Mouse (Mus musculus): ENCODE measurements around the gene Nlrp4f.

Nlrp4f gene

GRCm38 (mm10) chr13:65205877-65206276 lies at the start of gene Nlrp4f:
Nlrp4f (minus strand) TSS chr13:65205977.
- DNase-seq (ENCODE audit: low read depth, low spot score), result peak; percentile 41

- DNase-seq (ENCODE audit: low read depth, low spot score), result peak; percentile 37
Measured at GRCm38 (mm10) chr13:65243273-65243672, 37.5 kb upstream of the Nlrp4f start.

GRCm38 (mm10) chr13:65242319-65242787 lies 36.6 kb upstream of the Nlrp4f start:
- DNase-seq (ENCODE audit: low read depth, low spot score), result no peak

GRCm38 (mm10) chr13:65241627-65242318 lies 36.0 kb upstream of the Nlrp4f start:
- DNase-seq (ENCODE audit: low read depth, low spot score), result no peak

GRCm38 (mm10) chr13:65241099-65241626 lies 35.4 kb upstream of the Nlrp4f start:
- peak; percentile 96 for DNase-seq (ENCODE audit: low read depth, low spot score)

- peak; percentile 99 for DNase-seq (ENCODE audit: low read depth, low spot score)
Measured at GRCm38 (mm10) chr13:65240509-65241098, 34.8 kb upstream of the Nlrp4f start.

GRCm38 (mm10) chr13:65237211-65237610 lies 31.4 kb upstream of the Nlrp4f start:
- DNase-seq (ENCODE audit: low read depth, low spot score), result peak; percentile 64

- no peak for DNase-seq (ENCODE audit: low read depth, low spot score)
Measured at GRCm38 (mm10) chr13:65226657-65227056, 20.9 kb upstream of the Nlrp4f start.

- no peak for DNase-seq (ENCODE audit: low read depth, low spot score)
Measured at GRCm38 (mm10) chr13:65225945-65226344, 20.2 kb upstream of the Nlrp4f start.

GRCm38 (mm10) chr13:65200667-65201066 lies 5.1 kb downstream of the Nlrp4f start:
- DNase-seq (ENCODE audit: low read depth, low spot score), result no peak

- no peak for DNase-seq (ENCODE audit: low read depth, low spot score)
Measured at GRCm38 (mm10) chr13:65176472-65177091, 29.2 kb downstream of the Nlrp4f start.

- peak; percentile 84 for DNase-seq (ENCODE audit: low read depth, low spot score)
Measured at GRCm38 (mm10) chr13:65175734-65176471, 29.9 kb downstream of the Nlrp4f start.

- peak; percentile 78 for DNase-seq (ENCODE audit: low read depth, low spot score)
Measured at GRCm38 (mm10) chr13:65174102-65174501, 31.7 kb downstream of the Nlrp4f start.

- DNase-seq (ENCODE audit: low read depth, low spot score), result no peak
Measured at GRCm38 (mm10) chr13:65149940-65150339, 55.8 kb downstream of the Nlrp4f start, which contains the start of gene Olfr466. Olfr466 (plus strand) TSS chr13:65150240.

GRCm38 (mm10) chr13:65137789-65138188 lies 68.0 kb downstream of the Nlrp4f start, which contains the start of gene Olfr465-ps1:
Olfr465-ps1 (plus strand) TSS chr13:65138089.
- DNase-seq (ENCODE audit: low read depth, low spot score), result no peak
